Mouse (Mus musculus) ES-E14 (cell line): ENCODE data around the gene Tacstd2. TPM values are rescaled to one million over a fixed set of nuclear protein-coding genes. Genes with fewer than 3 reads are reported as not detected.
"Not testable (repeated sequence)": the region's sequence is repeated elsewhere in the genome, so short reads cannot be mapped to it uniquely, and the experiment has no call there.

Source experiments
- DNase-seq: peaks from one replicate; pipeline ENCODE4 v3.0.0-alpha.2; 2013; ENCODE audit warnings: low read depth, low spot score
- H3K27ac ChIP-seq: 2 replicates; pipeline ENCODE4 v1.5.1; 2012; ENCODE audit warnings: low read depth, mild to moderate bottlenecking, low read length, moderate library complexity, mixed read lengths; ENCODE audit not compliant: poor library complexity, insufficient read depth, severe bottlenecking
- H3K36me3 ChIP-seq: 2 replicates; pipeline ENCODE4 v1.6.1; 2012; ENCODE audit warnings: mild to moderate bottlenecking, low read length, moderate library complexity, mixed read lengths; ENCODE audit not compliant: control insufficient read depth, poor library complexity, insufficient read depth, severe bottlenecking
- H3K4me1 ChIP-seq, 2 experiments: fragments of 150-350 bp in 1 of 2; sonication (generic) in 1 of 2; 2 replicates each; pipeline ENCODE4 v1.6.1; 2012; ENCODE audit warnings: low read length in 2 of 2, mild to moderate bottlenecking in 1 of 2, mixed read lengths in 1 of 2; ENCODE audit not compliant: control insufficient read depth in 2 of 2, insufficient read depth in 2 of 2, poor library complexity in 1 of 2
- H3K4me3 ChIP-seq, 2 experiments: fragments of 150-350 bp in 1 of 2; sonication (generic) in 1 of 2; 2 replicates each; pipeline ENCODE4 v1.5.1; 2012; ENCODE audit warnings: low read length in 2 of 2, low read depth in 1 of 2, mild to moderate bottlenecking in 1 of 2, mixed read lengths in 1 of 2; ENCODE audit not compliant: insufficient read depth in 1 of 2, poor library complexity in 1 of 2, severe bottlenecking in 1 of 2
- H3K9ac ChIP-seq: 2 replicates; pipeline ENCODE4 v1.6.1; 2012; ENCODE audit warnings: low read depth, mild to moderate bottlenecking, low read length, mixed read lengths; ENCODE audit not compliant: poor library complexity, insufficient read depth, severe bottlenecking
- H3K9me3 ChIP-seq: fragments of 150-350 bp; sonication (generic); 2 replicates; pipeline ENCODE4 v1.6.1; 2012; ENCODE audit warnings: low read depth, mild to moderate bottlenecking, low read length; ENCODE audit not compliant: control insufficient read depth, insufficient read depth
- CHD2 ChIP-seq: IDR thresholded peaks from 2 replicates; pipeline ENCODE4 v1.6.1; 2014; ENCODE audit warnings: mild to moderate bottlenecking, low read depth, low read length, inconsistent platforms
- HCFC1 ChIP-seq: IDR thresholded peaks from 2 replicates; pipeline ENCODE4 v1.6.1; 2012; ENCODE audit warnings: low read length, inconsistent platforms, borderline replicate concordance; ENCODE audit not compliant: insufficient read depth
- MAFK ChIP-seq: IDR thresholded peaks from 2 replicates; pipeline ENCODE4 v1.6.1; 2014; ENCODE audit warnings: mild to moderate bottlenecking, low read depth, low read length, inconsistent platforms; ENCODE audit not compliant: insufficient read depth
- ZC3H11A ChIP-seq: IDR thresholded peaks from 2 replicates; pipeline ENCODE4 v1.6.1; 2012; ENCODE audit warnings: low read depth, mild to moderate bottlenecking, inconsistent platforms, low read length, borderline replicate concordance
- ZNF384 ChIP-seq: IDR thresholded peaks from 2 replicates; pipeline ENCODE4 v1.6.1; 2012; ENCODE audit warnings: low read depth, low read length, inconsistent platforms
- in situ Hi-C, 2 experiments: fragments of 600-800 bp; cut with MboI; formaldehyde crosslinking; loops; one replicate each; pipeline ENCODE4 v1.15.1; 2025; ENCODE audit warnings: low sequenced_read_pairs in 2 of 2, inconsistent platforms in 1 of 2; ENCODE audit not compliant: unreplicated experiment in 2 of 2
- total RNA-seq: library from RNA; depleted of rRNA; stranded (reverse); fragments of 300-350 nt; gene quantifications from 2 replicates; pipeline ENCODE4 v1.2.3, GENCODE M21; 2012; rRNA removed

Gene Tacstd2
- total RNA-seq, 1 experiment = 4.6 TPM

GRCm38 (mm10) chr6:67526356-67526755 is 9.2 kb downstream of the Tacstd2 start:
- Histone ChIP-seq H3K36me3 (no peaks in the 10 kb centered on the region), H3K27ac (no peak overlapping the region), H3K9ac (no peak overlapping the region), H3K4me1 (no peaks in the 10 kb centered on the region), H3K9me3 (no peaks in the 10 kb centered on the region), H3K4me3 (no peak overlapping the region)
- in situ Hi-C loops = no loop called here
- no peak for DNase-seq
- TF ChIP-seq ZC3H11A (no peak), CHD2 (no peak)

GRCm38 (mm10) chr6:67510752-67511151 is 24.8 kb downstream of the Tacstd2 start:
- Histone ChIP-seq H3K9me3 (no peaks in the 10 kb centered on the region), H3K4me3 (no peak overlapping the region), H3K27ac (no peak overlapping the region), H3K4me1 (no peaks in the 10 kb centered on the region), H3K36me3 (no peaks in the 10 kb centered on the region), H3K9ac (no peak overlapping the region)
- no peak for DNase-seq
- TF ChIP-seq HCFC1 (no peak), MAFK (no peak), ZC3H11A (peak; percentile 64; the same call in 1 of the 2 replicates), CHD2 (no peak), ZNF384 (no peak)
- in situ Hi-C loops = no loop called here

- H3K4me1 ChIP-seq, H3K9me3 ChIP-seq, H3K4me3 ChIP-seq, H3K27ac ChIP-seq, H3K9ac ChIP-seq, H3K36me3 ChIP-seq, DNase-seq, in situ Hi-C loops: not testable (repeated sequence)
These were observed 33.7 kb downstream of the Tacstd2 start for GRCm38 (mm10) chr6:67501938-67502337.

GRCm38 (mm10) chr6:67491755-67492154 is 43.8 kb downstream of the Tacstd2 start, which contains the start of gene Il23r:
Gene Il23r (minus strand): TSS chr6:67491855.
- H3K27ac ChIP-seq = no peak within 1 kb of the TSS
- in situ Hi-C loops = no loop called here
- H3K36me3 ChIP-seq = no peaks in the 10 kb centered on the region
- H3K4me1 ChIP-seq = no peaks in the 10 kb centered on the region
- no peak for DNase-seq
- H3K9me3 ChIP-seq = no peaks in the 10 kb centered on the region
- H3K9ac ChIP-seq = no peak within 1 kb of the TSS
- no peak within 1 kb of the TSS for H3K4me3 ChIP-seq
- no peak for TF ChIP-seq ZC3H11A
- TF ChIP-seq ZNF384 = no peak
- TF ChIP-seq HCFC1 = no peak
- no peak for TF ChIP-seq MAFK
- TF ChIP-seq CHD2 = no peak

Other genes starting within 250 kb of the Tacstd2 start
- gene Il12rb2, start 159.6 kb downstream of the Tacstd2 start, total RNA-seq = 0.58 and 0.85 TPM in 2 replicates
- gene Il23r, start 43.9 kb downstream of the Tacstd2 start, total RNA-seq = 0.09 and 0.11 TPM in 2 replicates